Mouse (Mus musculus): ENCODE measurements around the gene Myh8. TPM values are rescaled to one million over a fixed set of nuclear protein-coding genes. Genes with fewer than 3 reads are reported as not detected.

The Myh8 gene
- polyA plus RNA-seq (2012; rRNA removed), result 0.06 and 0.43 TPM in 2 replicates

GRCm38 (mm10) chr11:67276601-67277174 lies at the start of gene Myh8:
TSS of gene Myh8 (plus strand) at chr11:67277124.

GRCm38 (mm10) chr11:67237481-67238079 lies 39.3 kb upstream of the Myh8 start, which contains the start of gene Myh4:
TSS of gene Myh4 (plus strand) at chr11:67238029.

GRCm38 (mm10) chr11:67321358-67321757 lies 44.4 kb downstream of the Myh8 start, which contains the start of gene Myh13:
TSS of gene Myh13 (plus strand) at chr11:67321658.

Other genes starting within 250 kb of the Myh8 start
- gene Adprm, start 224.5 kb upstream of the Myh8 start, polyA plus RNA-seq (2012; rRNA removed), result 9.9 and 11.1 TPM in 2 replicates
- 3.1 and 3.4 TPM in 2 replicates for gene Sco1, start 224.5 kb upstream of the Myh8 start, polyA plus RNA-seq (2012; rRNA removed)
- gene Myh3, start 198.8 kb upstream of the Myh8 start, polyA plus RNA-seq (2012; rRNA removed), result 0.03 and 0.07 TPM in 2 replicates
- gene Myh2, start 106.1 kb upstream of the Myh8 start, polyA plus RNA-seq (2012; rRNA removed), result not detected in 2 replicates
- gene Myh1, start 77.1 kb upstream of the Myh8 start, polyA plus RNA-seq (2012; rRNA removed), result under 0.01 and 0.01 TPM in 2 replicates
- not detected in 2 replicates for gene Myh4, start 39.1 kb upstream of the Myh8 start, polyA plus RNA-seq (2012; rRNA removed)
- gene Myh13, start 44.5 kb downstream of the Myh8 start, polyA plus RNA-seq (2012; rRNA removed), result not detected in 2 replicates
- 1.5 and 1.8 TPM in 2 replicates for gene Gas7, start 178.3 kb downstream of the Myh8 start, polyA plus RNA-seq (2012; rRNA removed)

Data from liver, embryonic 18 days (tissue).